Mouse (Mus musculus) c-Kit-negative CD71-positive TER-119-positive erythroid progenitor cells, embryonic 14.5 days (primary cell): ENCODE results near the gene Zfp709.
"Not testable (repeated sequence)": the region's sequence is repeated elsewhere in the genome, so short reads cannot be mapped to it uniquely, and the experiment has no call there.

Experiments
- DNase-seq: peaks from one replicate; pipeline ENCODE4 v3.0.0-alpha.2; 2013; ENCODE audit warnings: low read depth, low spot score

The Zfp709 gene

GRCm38 (mm10) chr8:71881618-71882274 lies at the start of gene Zfp709:
Gene Zfp709 (plus strand): TSS chr8:71882019.
- DNase-seq, result peak; percentile 24

DNA sequence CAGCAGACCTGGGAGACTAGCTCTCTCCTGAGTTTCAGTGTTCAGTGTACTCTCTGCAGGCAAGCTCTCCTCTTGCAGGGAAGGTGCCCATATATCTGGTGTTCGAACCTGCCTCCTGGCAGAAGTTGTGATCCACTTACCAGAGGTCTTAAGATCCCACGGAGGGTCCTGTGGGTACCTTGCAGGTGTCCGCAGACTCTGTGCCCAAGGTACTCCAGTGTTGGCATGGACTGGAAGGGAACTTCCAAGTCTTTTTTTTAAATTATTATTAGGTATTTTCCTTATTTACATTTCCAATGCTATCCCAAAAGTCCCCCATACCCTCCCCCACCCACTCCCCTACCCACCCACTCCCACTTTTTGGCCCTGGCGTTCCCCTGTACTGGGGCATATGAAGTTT lies 43.6 kb upstream of the Zfp709 start:
- not testable (repeated sequence) for DNase-seq

GRCm38 (mm10) chr8:71841201-71841817 lies 40.5 kb upstream of the Zfp709 start:
- not testable (repeated sequence) for DNase-seq

DNA sequence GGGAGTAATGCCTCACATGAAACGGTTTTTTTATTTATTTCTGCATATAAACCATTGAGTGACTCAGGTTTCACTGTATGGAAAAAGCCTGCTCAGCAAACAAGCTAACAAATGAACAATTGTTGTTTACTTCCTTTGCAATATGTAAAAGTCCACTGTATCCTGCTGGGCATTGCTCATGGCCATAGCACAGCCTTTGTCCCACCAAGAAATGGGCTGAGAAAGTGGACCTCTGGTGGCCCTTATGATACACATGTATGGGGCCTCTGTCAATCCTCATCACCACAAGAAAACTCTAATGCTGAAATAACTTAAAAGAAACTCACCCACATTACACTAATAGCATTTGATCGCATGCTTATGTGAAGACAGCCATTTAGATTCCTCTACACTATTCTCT lies 39.3 kb upstream of the Zfp709 start:
- not testable (repeated sequence) for DNase-seq

DNA sequence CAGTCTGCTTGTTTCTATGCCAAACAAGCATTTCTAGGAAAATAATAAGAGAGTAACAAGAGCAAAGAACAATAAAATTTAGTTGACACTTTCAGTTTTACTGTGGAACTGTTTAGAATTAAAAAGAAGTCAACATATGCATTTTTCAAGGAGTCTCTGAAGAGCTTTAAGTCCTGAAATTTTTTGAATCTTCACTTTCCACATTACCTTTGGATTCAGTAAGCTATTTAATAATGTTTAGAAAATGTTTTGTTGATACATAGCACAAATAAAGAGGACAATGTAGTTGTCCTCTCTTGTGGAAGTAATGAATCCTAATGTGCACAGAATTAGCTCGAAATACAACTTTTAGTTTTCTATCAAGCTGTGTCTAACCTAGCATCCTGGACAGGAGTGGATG lies 37.4 kb upstream of the Zfp709 start:
- DNase-seq, result not testable (repeated sequence)

DNA sequence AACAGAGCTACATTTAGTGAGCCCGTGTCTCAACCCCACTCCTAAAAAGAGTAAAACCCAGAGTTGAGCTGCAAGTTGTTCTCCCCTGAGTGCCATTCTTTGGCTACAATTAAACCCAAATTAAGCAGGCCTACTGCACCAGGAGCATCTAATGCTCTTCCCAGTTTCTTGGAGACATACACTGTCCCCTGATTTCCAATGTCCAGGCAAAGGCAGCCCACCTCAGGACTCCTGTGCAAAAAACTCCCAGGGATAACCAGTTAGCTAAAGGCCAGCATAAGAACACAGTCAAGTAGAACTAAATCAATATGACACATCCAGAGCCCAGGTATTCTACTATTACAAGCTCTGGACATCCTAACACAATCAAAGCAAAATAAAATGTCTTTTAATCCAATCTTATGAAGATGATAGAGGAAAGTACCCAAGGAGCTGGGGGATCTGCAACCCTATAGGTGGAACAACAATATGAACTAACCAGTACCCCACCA lies 35.8 kb upstream of the Zfp709 start:
- not testable (repeated sequence) for DNase-seq

GRCm38 (mm10) chr8:71846745-71847144 lies 35.1 kb upstream of the Zfp709 start:
- not testable (repeated sequence) for DNase-seq

DNA sequence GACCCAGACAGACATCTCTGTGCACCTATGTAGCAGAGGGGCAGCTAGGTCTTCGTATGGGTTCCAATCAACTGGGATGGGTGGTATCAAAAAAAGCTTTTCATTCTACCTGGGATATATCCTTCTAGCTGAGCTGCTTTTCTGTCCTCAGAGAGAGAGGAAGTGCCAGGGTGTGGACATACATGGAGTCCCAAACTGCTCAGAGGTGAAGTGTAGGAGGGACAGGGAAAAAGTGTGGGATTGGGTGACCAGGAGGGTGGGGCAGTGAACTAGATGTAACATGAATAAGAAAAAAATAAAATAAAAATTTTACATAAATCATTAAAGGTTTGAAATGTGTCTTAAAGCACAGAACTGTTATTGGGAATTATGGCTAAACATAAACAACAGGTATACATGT lies 30.8 kb upstream of the Zfp709 start:
- not testable (repeated sequence) for DNase-seq

DNA sequence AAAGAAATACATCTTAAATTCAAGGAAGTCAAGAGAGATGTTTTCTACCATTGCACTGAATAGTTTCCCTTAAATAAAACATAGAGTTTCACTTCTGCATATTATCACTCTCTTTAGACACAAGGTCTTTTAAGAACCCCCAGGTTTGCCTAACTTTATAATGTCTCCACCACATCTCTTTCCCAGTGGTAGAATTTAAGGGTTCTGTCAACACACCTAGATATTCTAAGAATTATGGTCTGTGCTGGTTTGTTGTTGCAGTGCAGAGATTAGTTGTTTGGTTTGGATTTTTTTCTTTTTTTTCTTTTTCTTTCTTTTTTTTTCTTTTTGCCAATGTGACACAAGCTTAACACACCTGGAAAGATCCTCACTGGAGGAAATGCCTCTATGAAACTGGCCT lies 28.5 kb upstream of the Zfp709 start:
- not testable (repeated sequence) for DNase-seq

GRCm38 (mm10) chr8:71856630-71857328 lies 25.0 kb upstream of the Zfp709 start:
- DNase-seq, result not testable (repeated sequence)

GRCm38 (mm10) chr8:71857364-71857763 lies 24.5 kb upstream of the Zfp709 start:
- DNase-seq, result not testable (repeated sequence)

- DNase-seq, result not testable (repeated sequence)
These were observed 20.3 kb upstream of the Zfp709 start for GRCm38 (mm10) chr8:71861551-71861950.

GRCm38 (mm10) chr8:71862038-71862437 lies 19.8 kb upstream of the Zfp709 start:
- DNase-seq, result not testable (repeated sequence)

DNA sequence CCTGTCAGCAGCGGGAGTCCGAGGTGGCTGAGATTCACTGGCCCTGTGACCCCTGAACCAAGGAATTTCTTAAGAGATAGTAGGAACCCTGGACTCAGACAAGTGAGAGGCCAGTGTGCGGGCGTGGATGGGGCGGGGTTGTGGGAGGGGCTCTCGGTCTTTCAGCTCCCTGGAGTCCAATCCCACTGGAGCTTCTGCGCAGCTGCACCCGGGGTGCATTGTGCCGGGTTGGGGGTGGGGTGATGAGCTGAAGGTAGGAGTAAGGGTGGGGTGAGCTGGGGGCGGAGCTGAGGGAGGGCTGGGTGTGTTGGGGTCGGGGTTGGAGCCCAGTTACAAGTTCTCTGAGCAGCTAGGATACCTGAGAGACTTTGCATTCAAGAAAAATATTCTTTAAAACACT lies 18.8 kb downstream of the Zfp709 start:
- not testable (repeated sequence) for DNase-seq

GRCm38 (mm10) chr8:71903084-71903483 lies 21.3 kb downstream of the Zfp709 start:
- not testable (repeated sequence) for DNase-seq

GRCm38 (mm10) chr8:71906809-71907208 lies 25.0 kb downstream of the Zfp709 start:
- no peak for DNase-seq

- DNase-seq, result no peak
These were observed 26.0 kb downstream of the Zfp709 start for GRCm38 (mm10) chr8:71907798-71908257.

GRCm38 (mm10) chr8:71908309-71909261 lies 26.8 kb downstream of the Zfp709 start, which contains the start of the genes Zfp882 and Zfp617:
Gene Zfp882 (plus strand): TSS chr8:71908608.
Gene Zfp617 (plus strand): TSS chr8:71908635.
- peak; percentile 59 for DNase-seq

- DNase-seq, result no peak
These were observed 30.5 kb downstream of the Zfp709 start for GRCm38 (mm10) chr8:71912286-71912685.

DNA sequence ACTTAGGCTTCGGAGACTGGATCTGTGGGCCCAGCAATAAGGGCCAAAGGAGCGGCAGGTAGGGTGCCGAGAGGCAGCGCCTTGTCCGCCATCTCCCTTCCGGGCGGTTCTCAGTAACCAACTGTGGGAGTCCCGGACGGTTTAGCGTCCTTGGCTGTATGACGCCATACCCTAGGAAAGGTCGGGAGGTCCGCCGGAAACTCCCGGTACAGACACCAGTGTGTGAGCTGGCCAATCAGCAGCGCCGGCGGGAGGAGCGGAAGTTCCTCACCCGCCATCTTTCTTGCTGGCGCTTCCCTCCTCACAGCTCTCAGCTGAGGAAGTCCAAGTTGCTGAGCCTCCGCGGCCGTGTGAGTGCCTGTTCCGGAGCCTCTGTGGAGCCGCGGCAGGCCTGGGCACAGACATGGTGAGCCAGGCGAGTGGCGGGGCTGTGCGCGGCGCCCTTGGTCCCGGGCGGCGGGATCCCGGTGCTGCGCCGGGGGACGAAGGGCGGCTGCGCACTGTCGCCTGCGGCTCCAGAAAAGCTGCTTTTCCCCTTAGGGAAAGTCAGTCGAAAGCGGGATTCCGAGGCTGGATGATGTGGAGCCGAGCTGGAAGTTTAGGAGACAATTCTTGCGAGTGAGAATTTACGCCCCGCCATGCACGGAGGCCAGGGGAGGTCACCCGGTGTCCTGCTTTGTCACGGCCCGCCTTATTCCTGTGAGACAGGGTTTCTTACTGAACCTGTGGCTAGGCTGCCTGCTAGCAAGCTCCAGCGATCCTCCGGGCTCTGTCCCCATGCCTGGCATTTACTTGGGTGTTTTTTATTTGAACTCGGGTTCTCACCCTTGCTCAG lies 41.0 kb downstream of the Zfp709 start:
- DNase-seq, result peak; percentile 87
